Mouse (Mus musculus) small intestine, adult 2 months (tissue): ENCODE measurements around the gene Igfbp6.

ENCODE experiments used
- CTCF ChIP-seq: fragments of 200-500 bp; IDR thresholded peaks from 2 replicates; pipeline ENCODE4 v1.5.1; 2012; ENCODE audit warnings: low read depth, mild to moderate bottlenecking, control low read depth, inconsistent platforms, low read length, moderate library complexity, mixed read lengths; ENCODE audit not compliant: insufficient replicate concordance, insufficient read length; ENCODE audit errors: extremely low read depth
- POLR2A ChIP-seq: fragments of 200-500 bp; IDR thresholded peaks from 2 replicates; pipeline ENCODE4 v1.6.1; 2012; ENCODE audit warnings: low read depth, mild to moderate bottlenecking, control low read depth, inconsistent platforms, low read length, moderate library complexity

DNA sequence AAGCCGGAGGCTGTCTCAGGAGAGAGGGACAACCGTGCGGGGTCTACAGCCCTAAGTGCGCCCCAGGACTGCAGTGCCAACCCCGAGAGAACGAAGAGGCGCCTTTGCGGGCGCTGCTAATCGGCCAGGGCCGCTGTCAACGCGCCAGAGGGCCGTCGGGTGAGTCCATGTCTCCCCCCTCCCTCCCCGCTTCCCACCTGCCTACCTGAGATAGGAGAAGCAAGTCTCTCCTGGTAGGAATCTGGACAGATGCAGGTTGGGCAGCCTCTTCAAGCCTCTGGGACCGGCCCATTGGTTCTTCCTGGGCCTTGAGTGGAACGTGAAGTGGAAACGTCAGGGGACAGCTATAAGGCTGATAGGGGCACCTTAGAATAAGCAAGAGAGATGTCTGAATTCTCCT, 564 bp downstream of the Igfbp6 start:
- no peak for TF ChIP-seq CTCF
- no peak for TF ChIP-seq POLR2A
